Mouse (Mus musculus) heart, embryonic 13.5 days (tissue): ENCODE measurements around the gene Slc38a4. TPM values are rescaled to one million over a fixed set of nuclear protein-coding genes. Genes with fewer than 3 reads are reported as not detected.

Source experiments
- ATAC-seq: fragments of 200-750 bp; cut with Nextera tagmentation; 2 replicates; pipeline ENCODE4 v1.8.0; 2017; ENCODE audit warnings: moderate TSS enrichment; ENCODE audit not compliant: insufficient number of reproducible peaks, low FRiP score, low TSS enrichment; ENCODE audit errors: extremely low read depth
- H3K27ac ChIP-seq: fragments of 300-500 bp; sonication (generic); replicated peaks from 2 replicates; pipeline ENCODE4 v1.5.1; 2015; ENCODE audit warnings: moderate library complexity, mild to moderate bottlenecking, inconsistent platforms
- H3K27me3 ChIP-seq: fragments of 300-500 bp; sonication (generic); replicated peaks from 2 replicates; pipeline ENCODE4 v1.6.1; 2015; ENCODE audit warnings: mild to moderate bottlenecking, inconsistent platforms
- H3K36me3 ChIP-seq: fragments of 300-500 bp; sonication (generic); 2 replicates; pipeline ENCODE4 v1.6.1; 2015; ENCODE audit warnings: mild to moderate bottlenecking, inconsistent platforms
- H3K4me1 ChIP-seq: fragments of 300-500 bp; sonication (generic); 2 replicates; pipeline ENCODE4 v1.6.1; 2015; ENCODE audit warnings: inconsistent platforms
- H3K4me2 ChIP-seq: fragments of 300-500 bp; sonication (generic); 2 replicates; pipeline ENCODE4 v1.6.1; 2015; ENCODE audit warnings: inconsistent platforms, mild to moderate bottlenecking, moderate library complexity
- H3K4me3 ChIP-seq: fragments of 300-500 bp; sonication (generic); 2 replicates; pipeline ENCODE4 v1.5.1; 2015; ENCODE audit warnings: moderate library complexity, mild to moderate bottlenecking, inconsistent platforms
- H3K9ac ChIP-seq: fragments of 300-500 bp; sonication (generic); 2 replicates; pipeline ENCODE4 v1.6.1; 2015; ENCODE audit warnings: inconsistent platforms, mild to moderate bottlenecking, moderate library complexity
- H3K9me3 ChIP-seq: fragments of 300-500 bp; sonication (generic); 2 replicates; pipeline ENCODE4 v1.6.1; 2016; ENCODE audit warnings: inconsistent platforms
- WGBS: fragments of 180-500 bp; shearing (Covaris S2); methylation state at CpG from one replicate; pipeline ENCODE4 v1.1.7; 2015; ENCODE audit warnings: mixed read lengths; 5-methylcytosine and 5-hydroxymethylcytosine counted together
- polyA plus RNA-seq: library from polyadenylated mRNA; unstranded; fragments of >200 nt; fragmentation: Nextera tagmentation; extraction: Ambion mirVana; gene quantifications from 2 replicates; pipeline ENCODE4 v1.2.1, GENCODE M21; 2015

Slc38a4 gene
- polyA plus RNA-seq, 1 experiment from 2014 or later = 110 TPM

DNA sequence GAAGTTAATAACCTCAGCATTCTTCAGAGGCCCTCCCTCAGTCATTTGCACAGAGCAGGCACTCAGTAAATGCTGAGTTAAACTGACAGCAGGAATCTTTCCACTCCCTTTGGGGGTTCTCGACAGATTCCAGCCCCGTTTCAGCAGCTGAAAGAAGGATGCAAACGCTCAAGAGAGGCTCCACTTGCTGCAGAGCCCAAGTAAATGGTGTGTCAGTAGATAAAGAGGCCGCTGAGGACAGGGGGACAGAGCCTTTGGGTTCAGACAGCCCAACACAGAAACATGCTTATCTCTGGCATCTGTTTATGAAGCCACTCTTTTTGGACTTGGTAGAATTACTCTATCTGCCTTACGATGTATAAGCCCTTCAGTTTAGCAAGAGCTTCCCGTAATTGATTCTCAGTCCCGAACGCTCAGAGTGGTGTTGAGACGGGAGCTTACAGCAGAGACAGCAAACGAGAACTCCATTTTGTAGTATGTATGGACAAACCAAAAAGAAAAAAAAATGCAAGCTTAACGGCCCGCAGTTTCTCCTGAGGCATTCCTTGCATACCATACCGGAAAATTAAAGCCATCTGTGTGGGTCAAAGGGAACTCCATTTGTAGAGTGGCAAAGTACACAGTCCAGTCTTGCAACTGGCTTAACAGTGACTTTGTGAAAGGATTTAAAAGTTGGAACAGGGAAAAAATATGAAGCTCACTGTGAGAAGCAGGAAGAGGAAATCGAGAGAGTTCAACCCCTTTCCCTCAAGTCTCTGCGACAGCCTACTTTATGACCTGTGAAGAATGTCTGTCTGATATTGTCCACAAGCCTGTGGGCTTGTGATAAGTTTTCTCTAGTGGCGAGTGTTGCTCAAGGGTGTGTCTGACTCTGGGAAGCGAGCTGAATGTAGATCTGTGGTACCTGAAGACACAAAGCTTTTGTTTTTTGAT lies 55.2 kb downstream of the Slc38a4 start:
- WGBS = 16% methylated on average over 17 of the region's 17 CpGs
- peak overlapping the region; percentile 37 for H3K4me2 ChIP-seq
- H3K4me3 ChIP-seq = no peak overlapping the region
- no peaks in the 10 kb centered on the region for H3K27me3 ChIP-seq
- H3K9me3 ChIP-seq = no peaks in the 10 kb centered on the region
- no peak for ATAC-seq
- peak overlapping the region; percentile 17 for H3K9ac ChIP-seq
- peaks cover 52% of the 10 kb centered on the region for H3K4me1 ChIP-seq
- H3K36me3 ChIP-seq = peaks cover 48% of the 10 kb centered on the region
- peak overlapping the region; percentile 92 for H3K27ac ChIP-seq

DNA sequence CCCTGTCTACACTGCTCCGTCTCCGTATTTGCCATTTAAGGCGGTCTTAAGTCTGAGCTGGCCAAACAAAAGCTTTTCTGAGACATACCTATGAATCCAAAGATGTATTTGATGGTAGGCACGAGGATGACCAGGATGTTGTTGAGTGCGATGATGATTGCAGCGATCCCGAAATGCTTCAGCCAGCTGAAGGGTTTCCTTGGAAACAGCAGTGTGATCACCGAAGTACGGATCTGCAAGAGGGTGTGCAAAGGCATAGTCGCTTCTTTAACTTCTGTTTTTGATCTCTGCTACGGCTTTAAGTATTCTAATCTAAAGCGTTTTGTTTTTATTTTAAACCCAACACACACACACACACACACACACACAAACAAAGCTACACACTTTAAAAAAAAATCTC lies 56.4 kb downstream of the Slc38a4 start:
- H3K36me3 ChIP-seq = peaks cover 50% of the 10 kb centered on the region
- no peak for ATAC-seq
- peaks cover 47% of the 10 kb centered on the region for H3K4me1 ChIP-seq
- H3K4me2 ChIP-seq = no peak overlapping the region
- H3K9ac ChIP-seq = no peak overlapping the region
- WGBS = 83% methylated on average over 12 of the region's 12 CpGs
- no peak overlapping the region for H3K4me3 ChIP-seq
- H3K9me3 ChIP-seq = no peaks in the 10 kb centered on the region
- H3K27ac ChIP-seq = peak overlapping the region; percentile 92
- no peaks in the 10 kb centered on the region for H3K27me3 ChIP-seq

DNA sequence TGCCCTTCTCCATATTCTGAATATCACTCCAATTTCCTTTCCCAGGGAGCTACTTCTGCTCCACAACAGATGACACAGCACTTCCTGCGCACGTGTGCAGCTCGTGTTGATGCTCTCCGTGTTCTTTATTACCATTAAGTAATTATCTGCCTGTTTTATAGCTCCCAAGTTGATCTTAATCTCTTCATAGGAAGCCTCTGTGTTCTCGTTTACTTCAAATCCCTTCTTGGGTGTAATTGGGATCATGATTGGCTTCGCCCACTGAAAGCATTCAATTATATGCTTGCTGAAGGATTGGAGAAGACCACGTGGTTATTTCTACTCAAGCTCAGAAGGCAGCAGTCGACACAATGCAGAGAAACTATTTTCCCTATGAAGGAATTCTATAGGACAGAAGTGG lies 70.1 kb downstream of the Slc38a4 start:
- Histone ChIP-seq H3K27ac (no peak overlapping the region), H3K4me2 (no peak overlapping the region), H3K9me3 (no peaks in the 10 kb centered on the region), H3K4me3 (no peak overlapping the region), H3K9ac (no peak overlapping the region), H3K4me1 (peaks cover 7% of the 10 kb centered on the region), H3K27me3 (no peaks in the 10 kb centered on the region), H3K36me3 (no peaks in the 10 kb centered on the region)
- ATAC-seq = no peak
- 68% methylated on average over 8 of the region's 8 CpGs for WGBS

DNA sequence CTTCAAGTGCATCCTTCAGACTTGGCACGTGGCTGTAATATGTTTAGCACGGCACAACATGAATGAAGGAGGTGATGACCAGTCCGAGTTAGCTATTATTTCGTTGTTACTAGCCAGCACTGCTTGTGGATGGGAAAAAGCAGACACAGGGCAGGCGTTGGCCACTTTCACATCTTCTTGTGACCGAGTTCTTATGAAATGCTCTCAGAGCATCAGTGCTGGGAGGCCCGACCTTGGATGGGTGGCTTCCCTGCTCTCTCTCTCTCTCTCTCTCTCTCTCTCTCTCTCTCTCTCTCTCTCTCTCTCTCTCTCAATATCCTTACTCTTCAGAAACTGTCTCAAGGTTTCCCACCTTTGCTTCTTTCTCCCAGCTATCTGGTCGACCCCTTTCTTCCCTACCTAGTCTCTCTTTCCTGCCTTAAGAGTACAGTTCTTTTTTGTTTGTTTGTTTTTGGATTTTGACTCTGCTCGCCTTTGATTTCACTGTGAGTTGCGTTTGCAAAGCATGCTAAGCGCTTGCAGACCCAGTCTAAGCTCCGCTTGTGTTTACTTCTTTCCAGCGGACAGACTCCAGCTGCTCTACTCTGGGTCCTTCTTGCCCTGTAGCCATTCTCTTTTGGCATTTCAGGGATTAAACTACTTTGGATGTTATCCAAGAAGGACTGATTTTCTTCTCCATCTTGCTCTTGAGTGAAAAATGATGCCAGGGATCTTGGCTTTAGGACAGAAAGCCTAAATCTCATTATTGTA lies 72.0 kb downstream of the Slc38a4 start:
- Histone ChIP-seq H3K36me3 (no peaks in the 10 kb centered on the region), H3K4me2 (no peak overlapping the region), H3K27ac (0 out of 2 replicates have a peak overlapping the region, but pooled peaks have one; percentile 17), H3K9ac (no peak overlapping the region), H3K4me1 (peaks cover 7% of the 10 kb centered on the region), H3K27me3 (no peaks in the 10 kb centered on the region), H3K9me3 (no peaks in the 10 kb centered on the region), H3K4me3 (no peak overlapping the region)
- 87% methylated on average over 13 of the region's 13 CpGs for WGBS
- no peak for ATAC-seq

DNA sequence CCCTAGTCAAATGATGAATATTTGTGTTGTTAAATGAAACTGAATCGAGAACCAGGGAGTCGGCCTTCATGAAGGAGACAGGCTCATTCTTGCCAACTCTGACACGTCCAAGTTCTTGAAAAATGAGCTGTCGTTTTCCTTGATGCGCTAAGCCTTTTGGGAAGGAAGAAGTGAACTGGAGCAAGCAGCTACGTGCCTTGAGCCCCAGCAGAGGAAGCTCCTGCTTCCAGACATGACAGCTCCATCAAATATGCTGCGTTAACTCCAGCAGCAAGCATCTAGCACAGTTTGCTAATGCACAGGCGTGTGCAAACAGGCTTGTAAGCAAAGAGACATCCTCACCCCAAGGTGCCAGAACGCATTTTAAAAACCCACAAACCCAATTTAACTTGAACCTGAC lies 80.6 kb downstream of the Slc38a4 start:
- Histone ChIP-seq H3K9ac (no peak overlapping the region), H3K36me3 (no peaks in the 10 kb centered on the region), H3K9me3 (peaks cover 5% of the 10 kb centered on the region; the same call in 1 of the 2 replicates), H3K27me3 (no peaks in the 10 kb centered on the region), H3K27ac (no peak overlapping the region), H3K4me2 (no peak overlapping the region), H3K4me1 (peaks cover 28% of the 10 kb centered on the region), H3K4me3 (no peak overlapping the region)
- ATAC-seq = no peak
- 69% methylated on average over 9 of the region's 9 CpGs for WGBS

DNA sequence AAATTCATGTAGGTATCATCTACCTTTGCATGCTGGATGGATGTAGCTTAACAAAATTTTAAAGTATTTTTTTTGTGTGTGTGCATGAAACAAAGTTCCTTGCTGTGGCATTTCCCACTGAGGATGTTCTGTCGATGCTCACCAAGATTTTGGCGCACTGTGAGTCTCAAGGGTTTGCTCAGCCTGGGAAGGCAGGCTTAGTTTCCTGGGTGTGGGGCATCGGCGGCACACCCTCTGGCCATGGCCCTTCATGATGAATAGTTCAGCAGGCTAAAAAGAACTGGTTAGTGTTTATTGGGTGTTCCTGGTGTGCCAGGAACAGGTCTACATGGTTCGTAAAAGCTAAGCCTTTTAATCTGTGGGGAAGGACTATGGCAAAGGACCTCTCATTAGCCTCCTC lies 81.6 kb downstream of the Slc38a4 start:
- H3K27me3 ChIP-seq = no peaks in the 10 kb centered on the region
- no peak overlapping the region for H3K4me3 ChIP-seq
- 83% methylated on average over 5 of the region's 5 CpGs for WGBS
- H3K4me2 ChIP-seq = no peak overlapping the region
- H3K27ac ChIP-seq = 0 out of 2 replicates have a peak overlapping the region, but pooled peaks have one; percentile 12
- no peak overlapping the region for H3K9ac ChIP-seq
- H3K36me3 ChIP-seq = no peaks in the 10 kb centered on the region
- H3K9me3 ChIP-seq = peaks cover 5% of the 10 kb centered on the region; the same call in 1 of the 2 replicates
- peaks cover 31% of the 10 kb centered on the region for H3K4me1 ChIP-seq
- ATAC-seq = no peak

DNA sequence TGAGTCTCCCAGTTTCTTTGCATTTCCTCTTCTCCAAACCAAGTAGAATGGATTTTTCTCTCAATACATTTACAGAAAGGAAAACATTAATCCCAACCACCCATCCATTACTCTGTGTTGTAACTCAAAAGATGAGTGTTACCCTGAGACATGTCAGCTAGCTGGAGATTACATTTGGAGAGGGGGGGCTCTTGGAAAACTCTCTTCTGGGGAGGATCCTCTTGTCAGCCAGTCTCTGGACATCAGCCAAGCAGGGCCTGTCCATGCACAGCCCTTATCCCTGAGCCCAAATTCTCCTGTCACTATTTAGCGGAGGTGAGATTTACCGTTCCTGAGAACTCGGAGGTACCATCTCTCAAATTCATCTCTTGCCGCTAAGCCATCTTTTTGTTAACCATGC lies 82.4 kb downstream of the Slc38a4 start:
- Histone ChIP-seq H3K27me3 (no peaks in the 10 kb centered on the region), H3K4me2 (no peak overlapping the region), H3K9me3 (peaks cover 5% of the 10 kb centered on the region; the same call in 1 of the 2 replicates), H3K4me3 (no peak overlapping the region), H3K27ac (peak overlapping the region; percentile 43), H3K36me3 (no peaks in the 10 kb centered on the region), H3K4me1 (peaks cover 31% of the 10 kb centered on the region), H3K9ac (no peak overlapping the region)
- no peak for ATAC-seq
- 52% methylated on average over 4 of the region's 4 CpGs for WGBS

DNA sequence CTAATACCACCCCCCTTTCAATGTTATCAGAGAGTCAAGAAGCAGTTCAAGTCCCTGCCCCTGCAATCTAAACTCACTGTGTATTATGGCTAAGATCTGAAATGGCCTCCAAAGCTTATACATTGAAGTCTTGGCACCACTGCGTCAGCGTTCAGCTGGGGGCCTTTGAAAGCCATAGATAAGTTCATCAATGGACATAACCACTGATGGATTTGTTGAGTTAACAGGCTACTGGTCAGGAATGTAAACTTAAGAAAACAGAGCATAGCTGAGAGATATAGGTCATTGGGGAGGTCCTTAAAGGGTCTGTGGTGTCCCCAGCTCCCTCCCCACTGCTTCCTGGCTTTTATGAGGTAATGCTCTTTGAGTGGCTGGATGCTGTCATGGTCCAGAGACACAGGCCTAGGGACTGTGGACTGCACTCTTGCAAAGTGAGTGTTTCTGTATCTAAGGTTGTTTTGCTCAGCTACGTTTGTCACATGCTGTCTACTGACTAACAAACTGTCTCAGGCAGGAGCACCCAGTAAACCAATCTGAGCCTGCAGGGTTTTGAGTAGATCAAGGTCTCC lies 83.0 kb downstream of the Slc38a4 start:
- ATAC-seq = no peak
- Histone ChIP-seq H3K4me2 (no peak overlapping the region), H3K36me3 (no peaks in the 10 kb centered on the region), H3K27ac (peak overlapping the region; percentile 43), H3K4me1 (peaks cover 31% of the 10 kb centered on the region), H3K27me3 (no peaks in the 10 kb centered on the region), H3K4me3 (no peak overlapping the region), H3K9me3 (peaks cover 5% of the 10 kb centered on the region; the same call in 1 of the 2 replicates), H3K9ac (no peak overlapping the region)
- WGBS = 66% methylated on average over 3 of the region's 3 CpGs

DNA sequence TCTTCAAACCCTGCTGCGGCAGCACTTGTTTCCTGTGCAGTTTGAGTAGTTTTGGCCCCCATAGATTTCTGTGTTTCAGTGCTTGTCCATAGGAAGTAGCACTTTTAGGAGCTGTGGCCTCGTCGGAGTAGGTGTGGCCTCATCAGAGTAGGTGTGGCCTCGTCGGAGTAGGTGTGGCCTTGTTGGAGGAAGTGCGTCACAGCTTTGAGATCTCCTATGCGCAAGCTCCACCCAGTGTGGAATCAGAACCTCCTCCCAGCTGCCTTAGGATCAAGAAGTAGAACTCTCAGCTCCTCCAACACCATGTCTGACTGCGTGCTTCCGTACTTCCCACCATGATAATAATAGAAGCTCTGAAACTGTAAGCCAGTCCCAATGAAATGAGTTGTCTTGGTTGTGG lies 83.8 kb downstream of the Slc38a4 start:
- H3K9me3 ChIP-seq = no peaks in the 10 kb centered on the region
- WGBS = 87% methylated on average over 9 of the region's 9 CpGs
- no peak for ATAC-seq
- H3K36me3 ChIP-seq = no peaks in the 10 kb centered on the region
- no peak overlapping the region for H3K4me3 ChIP-seq
- peaks cover 34% of the 10 kb centered on the region for H3K4me1 ChIP-seq
- no peaks in the 10 kb centered on the region for H3K27me3 ChIP-seq
- no peak overlapping the region for H3K4me2 ChIP-seq
- no peak overlapping the region for H3K9ac ChIP-seq
- peak overlapping the region; percentile 43; the same call in 1 of the 2 replicates for H3K27ac ChIP-seq

DNA sequence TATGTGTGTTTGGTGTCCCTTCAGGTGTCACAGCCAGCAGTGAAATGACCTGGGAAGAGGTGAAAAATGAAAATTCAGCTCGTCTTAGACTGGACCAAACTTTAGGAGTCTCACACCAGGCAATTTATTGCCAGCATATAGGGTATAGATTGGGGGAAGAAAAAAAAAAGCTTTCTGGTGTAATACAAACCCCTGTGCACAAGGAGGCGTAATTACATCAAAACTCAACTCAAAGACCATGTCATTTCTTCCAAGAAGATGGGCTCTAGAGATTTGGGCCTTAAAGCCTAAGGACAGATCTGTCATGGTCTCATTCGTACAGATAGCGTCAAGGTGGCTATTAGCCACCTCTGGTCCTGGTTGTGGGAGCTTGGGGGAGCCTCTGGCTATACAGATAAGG lies 86.0 kb downstream of the Slc38a4 start:
- no peaks in the 10 kb centered on the region for H3K36me3 ChIP-seq
- peaks cover 34% of the 10 kb centered on the region for H3K4me1 ChIP-seq
- 0 out of 2 replicates have a peak overlapping the region, but pooled peaks have one; percentile 42 for H3K27ac ChIP-seq
- H3K4me2 ChIP-seq = no peak overlapping the region
- H3K9me3 ChIP-seq = no peaks in the 10 kb centered on the region
- H3K9ac ChIP-seq = no peak overlapping the region
- H3K4me3 ChIP-seq = no peak overlapping the region
- ATAC-seq = no peak
- 41% methylated on average over 4 of the region's 4 CpGs for WGBS
- no peaks in the 10 kb centered on the region for H3K27me3 ChIP-seq

DNA sequence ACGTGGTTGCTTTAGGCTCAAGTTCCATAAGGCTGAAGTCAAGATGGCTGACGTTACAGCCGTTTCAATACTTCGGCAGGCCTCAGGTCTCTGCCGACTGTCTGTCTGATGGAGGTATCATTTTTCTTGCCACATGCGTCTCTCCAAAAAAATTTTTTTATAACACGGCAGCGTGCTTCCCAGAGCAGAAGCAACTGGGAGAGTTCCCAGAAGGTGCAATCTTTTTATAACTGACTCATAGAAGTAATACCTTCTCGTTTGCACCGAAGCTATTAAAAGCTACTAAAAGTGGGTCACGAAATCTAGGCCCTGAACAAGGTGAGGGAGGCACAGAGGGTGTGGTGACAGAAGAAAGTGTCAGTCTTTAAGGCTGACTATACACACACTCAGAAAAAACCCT lies 87.0 kb downstream of the Slc38a4 start:
- no peak overlapping the region for H3K4me3 ChIP-seq
- 74% methylated on average over 11 of the region's 11 CpGs for WGBS
- H3K27ac ChIP-seq = no peak overlapping the region
- H3K9me3 ChIP-seq = no peaks in the 10 kb centered on the region
- no peak overlapping the region for H3K9ac ChIP-seq
- no peak for ATAC-seq
- no peak overlapping the region for H3K4me2 ChIP-seq
- H3K4me1 ChIP-seq = peaks cover 38% of the 10 kb centered on the region
- no peaks in the 10 kb centered on the region for H3K36me3 ChIP-seq
- no peaks in the 10 kb centered on the region for H3K27me3 ChIP-seq
